31 mouse cellular contexts compared by ENCODE assay signal in genomic region chr17:5416518-5416917, GRCm38 (mm10). TPM values are rescaled to one million over a fixed set of nuclear protein-coding genes. Genes with fewer than 3 reads are reported as not detected.
"Had no signal": no experiment of that assay in that cellular context is flagged by ENCODE, and none has a peak within 500 bp of the region (broad histone marks: within the 10 kb centered on the region; RNA-seq: fewer than 3 reads in every experiment).

No protein-coding gene starts in this region.

- H3K27me3 ChIP-seq: heart, embryonic 12.5 days; hindbrain, embryonic 12.5 days; intestine, embryonic 15.5 days; kidney, embryonic 15.5 days; limb, embryonic 12.5 days; liver, embryonic 13.5 days had no signal

- H3K9ac ChIP-seq: heart, embryonic 12.5 days; hindbrain, embryonic 12.5 days; hindbrain, embryonic 14.5 days; intestine, embryonic 15.5 days; kidney, embryonic 15.5 days; limb, embryonic 12.5 days; liver, embryonic 13.5 days had no signal

- ATAC-seq: hindbrain, embryonic 16.5 days; inflammation-experienced regulatory T-cells, adult 6 months; intestine, embryonic 15.5 days had no signal

- H3K27ac ChIP-seq: gastrocnemius, adult 2 months; heart, embryonic 10.5 days; hindbrain, embryonic 10.5 days; hindbrain, embryonic 12.5 days; hindbrain, embryonic 14.5 days; intestine, embryonic 15.5 days; kidney, embryonic 15.5 days; kidney, postnatal 0 days; layer of hippocampus, adult 2 months; left cerebral cortex, adult 2 months; limb, embryonic 10.5 days; limb, embryonic 12.5 days; liver, embryonic 13.5 days had no signal

- H3K4me2 ChIP-seq: heart, embryonic 12.5 days; hindbrain, embryonic 12.5 days; hindbrain, embryonic 14.5 days; intestine, embryonic 15.5 days; kidney, embryonic 15.5 days; limb, embryonic 12.5 days; liver, embryonic 11.5 days; liver, embryonic 13.5 days had no signal

- H3K4me3 ChIP-seq: gastrocnemius, adult 2 months; heart, embryonic 10.5 days; heart, embryonic 12.5 days; hindbrain, embryonic 10.5 days; hindbrain, embryonic 12.5 days; intestine, embryonic 15.5 days; kidney, embryonic 15.5 days; layer of hippocampus, adult 2 months; left cerebral cortex, adult 2 months; limb, embryonic 10.5 days; limb, embryonic 12.5 days; liver, embryonic 13.5 days had no signal

- H3K4me1 ChIP-seq: hindbrain, embryonic 10.5 days; hindbrain, embryonic 12.5 days; intestine, embryonic 15.5 days; kidney, embryonic 15.5 days; limb, embryonic 10.5 days; limb, embryonic 12.5 days had no signal

- DNase-seq: gastrocnemius, adult 2 months; gastrocnemius, postnatal 10 days; gastrocnemius, postnatal 25 days; heart, adult 18-20 months; heart, postnatal 10 days; heart, postnatal 4 days; kidney, adult 11 months; kidney, adult 2 months; kidney, adult 9 months; kidney, postnatal 14 days; kidney, postnatal 36 days; liver; liver, embryonic 13.5 days had no signal

- H3K9me3 ChIP-seq: heart, embryonic 10.5 days; heart, embryonic 12.5 days; hindbrain, embryonic 10.5 days; hindbrain, embryonic 12.5 days; intestine, embryonic 15.5 days; kidney, embryonic 15.5 days; limb, embryonic 10.5 days; limb, embryonic 12.5 days; liver, embryonic 13.5 days had no signal

RNA-seq across cellular contexts. Expression of gene Ldhal6b, which starts 2.0 kb away (rescaled TPM):
- polyA plus RNA-seq: heart, embryonic 10.5 days; heart, embryonic 12.5 days; heart, embryonic 14.5 days; heart, embryonic 16.5 days; hindbrain, embryonic 12.5 days; hindbrain, embryonic 16.5 days; inflammation-experienced regulatory T-cells, adult 6 months; intestine, embryonic 15.5 days; kidney, embryonic 15.5 days; kidney, postnatal 0 days; large intestine, adult 2 months; limb, embryonic 10.5 days; limb, embryonic 12.5 days; liver, embryonic 11.5 days; liver, embryonic 13.5 days had no signal
